Mouse (Mus musculus): ENCODE results near the gene Olfr1309.
"Not testable (repeated sequence)": the region's sequence is repeated elsewhere in the genome, so short reads cannot be mapped to it uniquely, and the experiment has no call there.

DNA sequence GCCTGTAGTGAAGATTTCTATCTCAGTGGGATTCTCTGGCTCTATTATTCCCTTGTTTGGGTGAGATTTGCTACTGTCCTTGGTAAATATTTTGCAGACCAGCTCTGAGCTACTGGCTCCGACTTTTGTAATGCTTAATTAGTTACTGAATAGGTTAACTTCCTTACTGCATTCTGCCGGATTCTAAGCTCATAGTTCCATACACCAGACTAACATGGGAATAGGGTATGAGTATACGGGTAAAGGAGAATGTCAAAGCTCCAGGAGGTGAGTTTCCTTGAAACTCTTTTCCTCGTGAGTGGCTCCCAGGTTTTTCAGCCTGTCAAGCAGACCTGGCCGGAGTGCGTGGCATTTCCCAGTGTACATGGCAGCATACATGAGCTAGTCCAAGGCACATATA, 36.9 kb upstream of the Olfr1309 start:
- TF ChIP-seq CTCF, EP300 (IDR thresholded peaks at IDR 0.05; ENCODE audit: low read depth): not testable (repeated sequence)
